Mouse (Mus musculus): ENCODE data around the gene Eno1. TPM values are rescaled to one million over a fixed set of nuclear protein-coding genes. Genes with fewer than 3 reads are reported as not detected.
A peak's percentile ranks its signal among the peaks of the same experiment; 100 is the strongest.

Gene Eno1
- polyA plus RNA-seq, 1 experiment = 672 TPM

- H3K4me3 ChIP-seq (ENCODE audit: insufficient read depth, low read length) = no peak overlapping the region
- no peaks in the 10 kb centered on the region for H3K4me1 ChIP-seq (ENCODE audit: control insufficient read depth, insufficient read depth, low read length)
- no peak overlapping the region for H3K27ac ChIP-seq (ENCODE audit: insufficient read depth, low read length)
- TF ChIP-seq CTCF (IDR thresholded peaks at IDR 0.05; ENCODE audit: borderline replicate concordance, insufficient read depth, low read length) (no peak), POLR2A (IDR thresholded peaks at IDR 0.05; ENCODE audit: low read depth, low read length) (no peak)
These were observed 936 bp upstream of the Eno1 start for GRCm38 (mm10) chr4:150235585-150235984.

DNA sequence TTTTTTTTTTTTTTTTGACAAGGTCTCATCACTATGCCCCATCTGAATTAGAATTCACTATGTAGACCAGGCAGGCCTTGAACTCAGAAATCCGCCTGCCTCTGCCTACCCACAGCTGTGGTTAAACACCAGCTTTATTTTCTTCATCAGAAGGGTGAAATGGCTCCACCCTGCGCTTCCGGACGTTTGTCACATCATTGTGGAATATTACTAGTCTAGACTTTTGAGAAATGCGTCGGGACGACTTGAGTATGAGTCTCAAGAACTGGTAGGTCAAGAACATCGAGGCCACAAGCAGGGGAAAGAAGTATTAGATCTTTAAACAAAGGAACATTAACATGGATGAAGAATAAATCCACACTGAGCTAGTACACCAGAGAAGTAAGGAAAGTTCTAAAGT is 490 bp upstream of the Eno1 start:
- TF ChIP-seq CTCF (IDR thresholded peaks at IDR 0.05; ENCODE audit: borderline replicate concordance, insufficient read depth, low read length) = no peak
- 0 out of 2 replicates have a peak, but pooled peaks cover under 1% of the 10 kb centered on the region for H3K4me1 ChIP-seq (ENCODE audit: control insufficient read depth, insufficient read depth, low read length)
- peak overlapping the region; percentile 40 for H3K4me3 ChIP-seq (ENCODE audit: insufficient read depth, low read length)
- peak overlapping the region; percentile 74 for H3K27ac ChIP-seq (ENCODE audit: insufficient read depth, low read length)

DNA sequence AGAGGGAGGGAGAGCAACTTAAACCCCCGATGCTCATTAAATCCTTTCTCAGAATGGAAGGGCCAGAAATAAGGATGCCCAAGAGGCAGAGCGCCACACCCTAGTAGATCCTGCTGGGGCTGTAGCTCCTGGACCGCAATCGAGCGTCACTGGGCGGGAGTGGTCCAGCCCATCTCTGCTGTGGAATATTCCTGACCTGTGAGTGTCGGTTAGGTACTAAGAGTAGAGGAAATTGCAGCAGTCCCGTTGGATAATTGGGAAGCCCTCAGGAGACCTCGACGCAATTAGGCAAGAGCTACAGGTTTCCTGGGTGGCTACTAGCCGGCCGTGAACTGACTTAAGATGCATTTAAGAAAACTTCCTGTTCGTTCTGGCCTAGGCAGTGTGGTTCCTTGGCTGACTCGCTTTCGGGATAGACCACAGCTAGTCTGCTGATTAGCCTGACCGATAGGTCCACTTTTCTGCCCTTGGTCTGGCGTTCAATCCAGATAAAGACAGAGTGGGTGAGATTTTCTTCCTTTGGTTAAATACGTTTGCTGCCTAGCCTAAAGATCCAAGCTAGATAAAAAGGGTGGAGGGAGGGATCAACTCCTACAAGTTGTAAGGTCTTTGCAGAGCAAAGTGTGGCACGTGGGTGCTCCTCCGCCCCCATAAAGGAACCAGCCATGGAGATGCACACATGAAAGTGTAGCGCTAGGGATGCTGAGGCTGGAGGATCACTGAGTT is 1.3 kb downstream of the Eno1 start:
- TF ChIP-seq POLR2A (IDR thresholded peaks at IDR 0.05; ENCODE audit: low read depth, low read length) (peak; percentile 10; the same call in 1 of the 2 replicates), CTCF (IDR thresholded peaks at IDR 0.05; ENCODE audit: borderline replicate concordance, insufficient read depth, low read length) (no peak)
- Histone ChIP-seq H3K27ac (ENCODE audit: insufficient read depth, low read length) (peak overlapping the region; percentile 89), H3K4me3 (ENCODE audit: insufficient read depth, low read length) (peak overlapping the region; percentile 85), H3K4me1 (ENCODE audit: control insufficient read depth, insufficient read depth, low read length) (peaks cover 12% of the 10 kb centered on the region)

GRCm38 (mm10) chr4:150238433-150239086 is 2.0 kb downstream of the Eno1 start:
- peaks cover 16% of the 10 kb centered on the region for H3K4me1 ChIP-seq (ENCODE audit: control insufficient read depth, insufficient read depth, low read length)
- H3K27ac ChIP-seq (ENCODE audit: insufficient read depth, low read length) = peak overlapping the region; percentile 89
- H3K4me3 ChIP-seq (ENCODE audit: insufficient read depth, low read length) = peak overlapping the region; percentile 85
- TF ChIP-seq POLR2A (IDR thresholded peaks at IDR 0.05; ENCODE audit: low read depth, low read length) = no peak; the same call in 1 of the 2 replicates
- no peak for TF ChIP-seq CTCF (IDR thresholded peaks at IDR 0.05; ENCODE audit: borderline replicate concordance, insufficient read depth, low read length)

GRCm38 (mm10) chr4:150239087-150239480 is 2.6 kb downstream of the Eno1 start:
- TF ChIP-seq POLR2A (IDR thresholded peaks at IDR 0.05; ENCODE audit: low read depth, low read length) (no peak), CTCF (IDR thresholded peaks at IDR 0.05; ENCODE audit: borderline replicate concordance, insufficient read depth, low read length) (no peak)
- Histone ChIP-seq H3K27ac (ENCODE audit: insufficient read depth, low read length) (peak overlapping the region; percentile 89), H3K4me3 (ENCODE audit: insufficient read depth, low read length) (peak overlapping the region; percentile 85), H3K4me1 (ENCODE audit: control insufficient read depth, insufficient read depth, low read length) (peaks cover 16% of the 10 kb centered on the region)

DNA sequence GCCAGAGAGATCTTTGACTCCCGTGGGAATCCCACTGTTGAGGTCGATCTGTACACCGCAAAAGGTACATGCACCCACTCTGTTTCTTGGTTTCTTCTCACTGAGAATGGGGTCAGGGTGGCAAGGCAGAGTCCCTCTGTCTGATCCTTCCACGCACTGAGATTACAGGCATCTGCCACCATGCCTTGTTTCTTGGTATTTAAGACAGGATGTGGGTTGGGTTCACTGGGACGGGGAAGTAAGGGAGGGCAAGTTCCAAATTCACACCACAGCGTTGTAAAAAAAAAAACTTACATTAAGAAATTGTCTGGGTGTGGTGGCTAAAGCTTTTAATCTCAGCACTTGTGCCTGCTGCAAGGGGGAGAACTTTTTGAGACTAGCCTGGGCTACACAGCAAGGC is 3.0 kb downstream of the Eno1 start:
- Histone ChIP-seq H3K4me1 (ENCODE audit: control insufficient read depth, insufficient read depth, low read length) (peaks cover 16% of the 10 kb centered on the region), H3K27ac (ENCODE audit: insufficient read depth, low read length) (peak overlapping the region; percentile 89), H3K4me3 (ENCODE audit: insufficient read depth, low read length) (peak overlapping the region; percentile 85)
- TF ChIP-seq CTCF (IDR thresholded peaks at IDR 0.05; ENCODE audit: borderline replicate concordance, insufficient read depth, low read length) (no peak), POLR2A (IDR thresholded peaks at IDR 0.05; ENCODE audit: low read depth, low read length) (peak; percentile 48; the same call in 1 of the 2 replicates)

- peak overlapping the region; percentile 89 for H3K27ac ChIP-seq (ENCODE audit: insufficient read depth, low read length)
- peaks cover 16% of the 10 kb centered on the region for H3K4me1 ChIP-seq (ENCODE audit: control insufficient read depth, insufficient read depth, low read length)
- TF ChIP-seq POLR2A (IDR thresholded peaks at IDR 0.05; ENCODE audit: low read depth, low read length) (peak; percentile 47; the same call in 1 of the 2 replicates), CTCF (IDR thresholded peaks at IDR 0.05; ENCODE audit: borderline replicate concordance, insufficient read depth, low read length) (peak; percentile 31; the same call in 1 of the 2 replicates)
- H3K4me3 ChIP-seq (ENCODE audit: insufficient read depth, low read length) = peak overlapping the region; percentile 85
These were observed 3.4 kb downstream of the Eno1 start for GRCm38 (mm10) chr4:150239951-150240368.

GRCm38 (mm10) chr4:150240381-150240886 is 3.9 kb downstream of the Eno1 start:
- peak overlapping the region; percentile 11; the same call in 1 of the 2 replicates for H3K4me3 ChIP-seq (ENCODE audit: insufficient read depth, low read length)
- peaks cover 16% of the 10 kb centered on the region for H3K4me1 ChIP-seq (ENCODE audit: control insufficient read depth, insufficient read depth, low read length)
- no peak for TF ChIP-seq CTCF (IDR thresholded peaks at IDR 0.05; ENCODE audit: borderline replicate concordance, insufficient read depth, low read length)
- TF ChIP-seq POLR2A (IDR thresholded peaks at IDR 0.05; ENCODE audit: low read depth, low read length) = no peak
- H3K27ac ChIP-seq (ENCODE audit: insufficient read depth, low read length) = 0 out of 2 replicates have a peak overlapping the region, but pooled peaks have one; percentile 43

DNA sequence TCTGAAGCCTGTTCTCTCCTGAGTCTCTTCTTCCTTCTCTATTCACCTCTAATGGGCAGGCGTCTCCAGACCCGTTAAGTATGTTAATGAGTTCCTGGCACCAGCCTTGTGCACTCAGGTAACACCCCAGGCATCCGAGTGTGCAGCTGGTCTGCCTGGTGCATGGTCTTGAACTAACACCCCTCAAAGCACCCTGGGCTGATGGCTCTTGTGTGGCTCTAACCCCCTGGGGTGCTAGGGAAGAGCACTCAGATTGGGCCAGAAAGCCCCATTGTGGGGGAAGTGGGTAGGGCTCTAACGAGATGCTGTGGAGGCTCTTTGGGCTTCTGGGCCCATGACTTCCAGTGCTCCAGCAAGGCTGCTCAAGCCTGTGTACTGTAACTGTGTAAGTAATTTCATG is 5.2 kb downstream of the Eno1 start:
- Histone ChIP-seq H3K27ac (ENCODE audit: insufficient read depth, low read length) (no peak overlapping the region), H3K4me3 (ENCODE audit: insufficient read depth, low read length) (peak overlapping the region; percentile 3; the same call in 1 of the 2 replicates), H3K4me1 (ENCODE audit: control insufficient read depth, insufficient read depth, low read length) (peaks cover 16% of the 10 kb centered on the region)
- no peak for TF ChIP-seq CTCF (IDR thresholded peaks at IDR 0.05; ENCODE audit: borderline replicate concordance, insufficient read depth, low read length)
- no peak for TF ChIP-seq POLR2A (IDR thresholded peaks at IDR 0.05; ENCODE audit: low read depth, low read length)
